Mouse (Mus musculus): ENCODE data around the gene Rnf103.

- TF ChIP-seq CTCF (IDR thresholded peaks at IDR 0.05) (no peak), EP300 (IDR thresholded peaks at IDR 0.05) (no peak)
Observed at GRCm38 (mm10) chr6:71471830-71472520, 21.7 kb upstream of the Rnf103 start.

Data from lung, postnatal 0 days (tissue).